Mouse (Mus musculus): ENCODE data around the gene F7. TPM values are rescaled to one million over a fixed set of nuclear protein-coding genes. Genes with fewer than 3 reads are reported as not detected.

F7 gene
- total RNA-seq, 2 experiments from 2014 or later = 0.46 TPM; not detected in 1

- peak; percentile 86 for ATAC-seq (replicated peaks; ENCODE audit: poor library complexity, severe bottlenecking)
Observed at GRCm38 (mm10) chr8:13021830-13022229, 4.0 kb upstream of the F7 start.

DNA sequence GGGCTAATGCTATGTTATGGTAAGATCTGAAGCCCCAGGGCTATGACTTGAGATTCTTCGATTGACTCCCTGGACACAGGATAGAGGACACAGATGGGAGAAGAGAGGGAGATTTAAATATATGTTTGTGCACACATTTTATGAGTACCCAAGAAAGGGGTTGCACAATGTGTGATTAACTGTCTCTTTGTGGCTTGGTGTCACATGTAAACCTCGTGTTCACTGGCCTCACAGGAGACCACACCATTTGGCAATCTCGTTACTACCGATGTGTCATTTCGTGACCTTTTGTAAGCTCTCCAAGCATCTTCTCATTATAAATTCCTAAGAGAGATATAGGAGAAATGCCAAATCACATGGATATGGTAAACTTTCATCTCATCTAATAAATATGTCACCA, 1.8 kb downstream of the F7 start:
- ATAC-seq (replicated peaks; ENCODE audit: poor library complexity, severe bottlenecking) = peak; percentile 70

DNA sequence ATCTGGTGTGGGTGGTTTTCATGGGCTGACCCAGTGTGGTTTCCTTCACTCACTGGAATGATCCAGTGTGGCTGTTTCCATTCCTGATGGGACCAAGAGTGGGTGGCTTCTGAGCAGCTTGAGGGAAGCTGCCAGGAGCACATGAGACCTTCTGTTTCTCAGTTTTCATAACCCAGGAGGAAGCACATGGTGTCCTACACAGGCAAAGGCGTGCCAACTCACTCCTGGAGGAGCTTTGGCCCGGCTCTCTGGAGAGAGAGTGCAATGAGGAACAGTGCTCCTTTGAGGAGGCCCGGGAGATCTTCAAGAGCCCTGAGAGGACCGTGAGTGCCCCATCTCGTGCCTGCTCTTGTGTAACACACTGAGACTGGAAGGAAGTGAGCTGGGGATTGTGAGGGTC, 2.6 kb downstream of the F7 start:
- peak; percentile 75 for ATAC-seq (replicated peaks; ENCODE audit: poor library complexity, severe bottlenecking)

DNA sequence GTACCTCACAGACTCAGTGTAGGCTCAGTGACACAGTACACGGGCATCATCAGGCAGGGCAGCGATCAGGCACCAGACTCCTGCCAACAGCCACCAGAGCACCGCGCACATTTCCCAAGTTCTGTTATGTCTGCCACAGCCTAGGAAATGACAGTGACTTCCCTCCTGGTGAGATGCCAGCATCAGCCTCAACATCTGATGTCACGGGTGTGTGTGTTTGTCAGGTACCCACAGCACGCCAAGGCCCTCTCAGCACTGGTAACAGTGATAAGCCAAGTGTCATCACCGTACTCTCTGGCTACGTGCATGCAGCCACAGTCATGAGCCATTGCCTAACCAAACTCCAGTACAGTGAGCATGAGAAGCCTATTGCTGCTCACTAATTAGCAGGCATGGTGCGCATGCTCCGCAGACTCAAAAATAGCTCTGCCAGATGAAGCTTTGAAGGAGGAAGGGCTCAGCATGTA, 10.5 kb downstream of the F7 start:
- peak; percentile 58 for ATAC-seq (replicated peaks; ENCODE audit: poor library complexity, severe bottlenecking)

DNA sequence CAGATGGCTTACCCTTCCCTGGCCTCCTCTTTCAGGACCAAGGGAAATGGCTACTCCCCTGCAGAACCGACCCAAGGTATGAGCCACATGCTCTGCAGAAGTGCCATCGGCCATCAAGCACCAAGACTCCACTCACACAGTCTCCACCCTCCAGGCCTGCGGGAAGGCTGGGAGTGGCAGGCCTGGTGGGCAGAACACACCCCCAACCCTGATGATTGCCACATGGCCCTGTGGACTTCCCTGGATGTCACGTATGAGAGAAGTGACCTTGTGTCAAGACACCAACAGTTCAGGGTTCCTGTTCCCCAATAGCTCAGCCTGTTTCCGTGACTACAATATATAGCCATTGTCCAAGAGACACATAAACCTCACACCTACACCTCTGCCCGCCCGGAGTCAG, 11.2 kb downstream of the F7 start, which contains the start of gene F10:
TSS of gene F10 (plus strand) at position 294 of the 400 bp plus-strand sequence.
- peak; percentile 64 for ATAC-seq (replicated peaks; ENCODE audit: poor library complexity, severe bottlenecking)

- peak; percentile 1; the same call in 1 of the 2 replicates for ATAC-seq (replicated peaks; ENCODE audit: poor library complexity, severe bottlenecking)
Observed at GRCm38 (mm10) chr8:13037569-13037968, 11.7 kb downstream of the F7 start.

- ATAC-seq (replicated peaks; ENCODE audit: poor library complexity, severe bottlenecking) = peak; percentile 59
Observed at GRCm38 (mm10) chr8:13039054-13039453, 13.2 kb downstream of the F7 start.

GRCm38 (mm10) chr8:13041459-13041858, 15.6 kb downstream of the F7 start:
- ATAC-seq (replicated peaks; ENCODE audit: poor library complexity, severe bottlenecking) = no peak

DNA sequence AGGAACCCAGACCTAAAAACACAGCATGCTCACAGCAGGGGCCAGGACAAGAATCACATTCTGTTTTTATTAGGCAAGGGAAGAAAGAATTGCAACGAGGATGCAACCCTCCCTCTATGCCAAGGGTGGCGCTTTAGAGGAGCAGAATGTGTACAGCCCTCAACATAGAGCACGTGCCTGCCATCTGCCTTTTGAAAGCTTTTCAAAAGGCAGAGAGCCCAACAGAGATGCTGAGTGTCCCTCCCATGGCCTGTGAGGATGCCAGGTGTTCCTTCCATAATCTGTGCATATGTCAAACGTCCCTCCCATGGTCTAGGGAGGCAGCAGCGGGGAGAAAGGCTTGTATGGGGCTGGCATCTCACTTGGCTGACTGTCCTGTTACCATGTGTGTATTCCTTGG, 21.8 kb downstream of the F7 start:
- no peak for ATAC-seq (replicated peaks; ENCODE audit: poor library complexity, severe bottlenecking)

DNA sequence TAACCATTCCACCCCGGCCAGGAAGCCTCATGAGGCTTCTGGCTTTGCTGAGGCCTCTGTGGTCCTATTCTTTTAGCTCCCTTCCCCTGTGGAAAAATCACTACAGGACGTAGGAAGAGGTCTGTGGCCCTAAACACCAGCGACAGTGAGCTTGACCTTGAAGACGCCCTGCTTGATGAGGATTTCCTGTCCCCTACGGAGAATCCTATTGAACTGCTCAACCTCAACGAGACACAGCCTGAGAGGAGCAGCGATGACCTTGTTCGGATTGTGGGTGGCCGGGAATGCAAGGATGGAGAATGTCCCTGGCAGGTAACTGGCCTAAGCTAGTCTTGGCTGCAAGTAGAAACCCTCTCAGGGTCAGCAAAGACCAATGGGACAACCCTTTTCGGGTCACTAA, 24.7 kb downstream of the F7 start:
- ATAC-seq (replicated peaks; ENCODE audit: poor library complexity, severe bottlenecking) = no peak

DNA sequence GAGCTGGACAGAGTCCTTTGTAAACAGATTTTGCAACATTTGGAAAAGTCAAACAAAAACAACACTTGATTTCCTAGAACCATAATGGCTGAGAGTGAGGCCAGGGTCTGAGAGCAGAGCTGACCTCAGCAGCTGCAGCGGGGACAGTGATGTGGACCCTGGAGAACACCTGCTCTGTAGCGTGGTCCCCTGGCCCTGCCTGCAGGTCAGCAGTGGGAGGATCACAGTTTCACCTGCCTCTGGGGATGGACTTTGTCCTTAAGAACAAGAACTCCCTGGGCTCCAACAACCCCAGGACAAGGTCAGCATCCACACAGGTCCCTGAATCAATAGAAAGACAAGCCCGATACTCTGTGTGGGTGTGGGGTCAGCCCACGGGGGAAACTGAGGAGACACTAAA, 31.5 kb downstream of the F7 start:
- ATAC-seq (replicated peaks; ENCODE audit: poor library complexity, severe bottlenecking) = no peak

DNA sequence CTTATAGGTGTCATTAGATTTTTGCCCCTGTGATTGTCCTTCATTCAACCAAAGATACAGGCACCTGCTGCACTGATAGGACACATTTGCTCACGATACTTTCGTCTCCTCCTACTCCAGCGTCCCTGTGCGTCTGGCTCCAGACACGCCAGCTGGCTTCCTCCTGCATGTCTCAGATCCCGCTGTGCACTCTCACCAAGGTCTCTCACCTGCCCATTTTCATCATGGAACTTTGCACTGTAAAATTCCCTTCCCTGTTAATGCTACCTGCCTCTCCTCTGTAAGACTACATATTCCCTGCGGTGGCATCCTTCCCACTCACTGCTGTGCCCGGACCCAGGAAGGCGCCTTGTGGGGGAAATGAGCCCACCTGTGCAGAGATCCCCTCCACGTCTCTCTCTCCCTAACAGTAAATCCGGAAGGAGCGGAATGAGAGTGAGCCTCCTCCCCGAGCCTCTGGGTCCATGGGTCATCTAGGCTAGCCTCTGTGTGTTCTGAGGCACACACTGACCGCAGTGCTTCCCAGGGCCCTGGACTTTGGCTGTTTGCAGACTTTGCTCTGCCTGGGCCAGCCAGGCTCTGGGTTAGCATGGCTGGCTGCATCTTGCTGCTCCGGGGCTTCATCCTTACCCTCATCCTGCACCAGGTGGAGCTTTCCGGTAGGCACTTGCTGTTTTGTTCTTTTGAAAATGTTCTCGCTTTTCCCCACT, 34.8 kb downstream of the F7 start, which contains the start of gene Proz:
TSS of gene Proz (plus strand) at position 474 of the 710 bp plus-strand sequence.
- no peak for ATAC-seq (replicated peaks; ENCODE audit: poor library complexity, severe bottlenecking)

DNA sequence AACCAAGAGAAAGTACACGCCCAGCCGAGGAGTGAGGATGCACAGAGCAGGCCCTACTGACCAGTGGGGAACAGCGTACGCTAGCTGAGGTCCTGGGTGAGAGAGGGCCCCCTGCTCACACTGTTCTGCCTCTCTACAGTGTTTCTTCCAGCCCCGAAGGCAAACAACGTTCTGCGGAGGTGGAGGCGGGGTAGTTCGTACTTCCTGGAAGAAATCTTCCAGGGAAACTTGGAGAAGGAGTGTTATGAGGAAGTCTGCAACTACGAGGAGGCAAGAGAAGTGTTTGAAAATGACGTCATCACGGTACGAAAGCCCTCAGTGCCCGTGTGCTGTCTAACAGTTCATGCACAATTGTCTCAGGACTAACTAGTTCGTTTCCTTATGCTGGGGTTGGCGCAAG, 37.3 kb downstream of the F7 start:
- ATAC-seq (replicated peaks; ENCODE audit: poor library complexity, severe bottlenecking) = 0 out of 2 replicates have a peak, but pooled peaks have one; percentile 19

DNA sequence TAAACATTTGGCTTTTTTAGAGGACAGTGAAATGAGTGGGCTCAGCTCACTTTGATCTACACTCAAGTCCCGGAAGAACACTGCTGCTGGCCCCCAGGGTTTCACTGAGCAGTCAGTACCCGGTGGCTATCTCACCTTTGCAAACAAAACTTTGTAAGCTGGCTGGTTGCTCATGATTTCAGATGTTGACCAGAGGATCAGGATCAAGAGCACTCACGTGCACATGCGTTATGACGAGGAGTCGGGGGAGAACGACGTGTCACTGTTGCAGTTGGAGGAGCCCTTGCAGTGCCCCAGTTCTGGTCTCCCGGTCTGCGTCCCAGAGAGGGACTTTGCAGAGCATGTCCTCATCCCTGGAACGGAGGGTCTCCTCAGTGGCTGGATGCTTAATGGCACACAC, 47.4 kb downstream of the F7 start:
- no peak for ATAC-seq (replicated peaks; ENCODE audit: poor library complexity, severe bottlenecking)

- ATAC-seq (replicated peaks; ENCODE audit: poor library complexity, severe bottlenecking) = peak; percentile 96
Observed at GRCm38 (mm10) chr8:13075044-13075443, 49.2 kb downstream of the F7 start.

DNA sequence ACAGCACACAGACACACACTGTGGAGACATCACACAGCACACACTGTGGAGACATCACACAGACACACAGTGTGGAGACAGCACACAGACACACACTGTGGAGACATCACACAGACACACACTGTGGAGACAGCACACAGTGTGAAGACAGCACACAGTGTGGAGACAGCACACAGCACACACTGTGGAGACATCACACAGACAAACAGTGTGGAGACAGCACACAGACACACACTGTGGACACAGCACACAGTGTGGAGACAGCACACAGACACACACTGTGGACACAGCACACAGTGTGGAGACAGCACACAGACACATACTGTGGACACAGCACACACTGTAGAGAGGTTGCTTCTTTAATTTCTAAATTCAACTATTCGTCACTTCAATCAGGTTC, 49.7 kb downstream of the F7 start:
- 0 out of 2 replicates have a peak, but pooled peaks have one; percentile 8 for ATAC-seq (replicated peaks; ENCODE audit: poor library complexity, severe bottlenecking)

GRCm38 (mm10) chr8:13077542-13077941, 51.7 kb downstream of the F7 start:
- no peak for ATAC-seq (replicated peaks; ENCODE audit: poor library complexity, severe bottlenecking)

Other genes with a start within 250 kb of the F7 start
- gene Mcf2l, start 152.2 kb upstream of the F7 start, total RNA-seq (2014; fragmentation: Nextera tagmentation) = 19.5 and 19.8 TPM in 2 replicates
- 16.2 and 16.4 TPM in 2 replicates for gene Mcf2l, start 152.2 kb upstream of the F7 start, total RNA-seq (2017)
- gene F10, start 11.3 kb downstream of the F7 start, total RNA-seq (2014; fragmentation: Nextera tagmentation) = 27.7 and 33.4 TPM in 2 replicates
- 21.3 and 23.1 TPM in 2 replicates for gene F10, start 11.3 kb downstream of the F7 start, total RNA-seq (2017)
- not detected in 2 replicates for gene Proz, start 34.9 kb downstream of the F7 start, total RNA-seq (2014; fragmentation: Nextera tagmentation)
- 0.09 and 0.21 TPM in 2 replicates for gene Proz, start 34.9 kb downstream of the F7 start, total RNA-seq (2017)
- gene Pcid2, start 79.4 kb downstream of the F7 start, total RNA-seq (2014; fragmentation: Nextera tagmentation) = 26.4 and 28.0 TPM in 2 replicates
- gene Pcid2, start 79.4 kb downstream of the F7 start, total RNA-seq (2017) = 17.1 and 20.2 TPM in 2 replicates
- gene Cul4a, start 79.6 kb downstream of the F7 start, total RNA-seq (2014; fragmentation: Nextera tagmentation) = 69.2 and 91.5 TPM in 2 replicates
- gene Cul4a, start 79.6 kb downstream of the F7 start, total RNA-seq (2017) = 76.6 and 97.6 TPM in 2 replicates
- 251 and 283 TPM in 2 replicates for gene Lamp1, start 133.1 kb downstream of the F7 start, total RNA-seq (2014; fragmentation: Nextera tagmentation)
- 269 and 301 TPM in 2 replicates for gene Lamp1, start 133.1 kb downstream of the F7 start, total RNA-seq (2017)
- gene Grtp1, start 174.6 kb downstream of the F7 start, total RNA-seq (2014; fragmentation: Nextera tagmentation) = not detected in 2 replicates
- 0.56 TPM in 1 of 2 replicates, not detected in the other for gene Grtp1, start 174.6 kb downstream of the F7 start, total RNA-seq (2017)
- not detected in 2 replicates for gene Adprhl1, start 228.1 kb downstream of the F7 start, total RNA-seq (2014; fragmentation: Nextera tagmentation)
- not detected in 2 replicates for gene Adprhl1, start 228.1 kb downstream of the F7 start, total RNA-seq (2017)